Mouse (Mus musculus) C2C12 (cell line): ENCODE measurements around the gene Rapgef2. TPM values are rescaled to one million over a fixed set of nuclear protein-coding genes. Genes with fewer than 3 reads are reported as not detected.

Source experiments
- H3K27me3 ChIP-seq: one replicate; pipeline ENCODE4 v1.6.1; 2011; ENCODE audit not compliant: control insufficient read depth, insufficient read depth, insufficient read length
- H3K36me3 ChIP-seq: one replicate; pipeline ENCODE4 v1.6.1; 2011; ENCODE audit not compliant: control insufficient read depth, insufficient read depth
- H3K4me3 ChIP-seq: one replicate; pipeline ENCODE4 v1.5.1; 2011; ENCODE audit warnings: mild to moderate bottlenecking, control low read depth; ENCODE audit not compliant: poor library complexity, insufficient read depth, severe bottlenecking
- H3K79me2 ChIP-seq: one replicate; pipeline ENCODE4 v1.6.1; 2011; ENCODE audit not compliant: control insufficient read depth, insufficient read depth
- H3K79me3 ChIP-seq: one replicate; pipeline ENCODE4 v1.6.1; 2011; ENCODE audit warnings: low read depth, control low read depth
- H3ac ChIP-seq: one replicate; pipeline ENCODE3; 2011; ENCODE audit warnings: low read depth; ENCODE audit not compliant: control insufficient read depth, insufficient read length
- CEBPB ChIP-seq: IDR thresholded peaks from one replicate; pipeline ENCODE4 v1.6.1; 2011; ENCODE audit warnings: low read depth, mild to moderate bottlenecking, control low read depth, moderate library complexity
- CTCF ChIP-seq: IDR thresholded peaks from one replicate; pipeline ENCODE4 v1.5.1; 2011; ENCODE audit not compliant: control insufficient read depth, insufficient read depth, insufficient read length
- FOSL1 ChIP-seq: IDR thresholded peaks from one replicate; pipeline ENCODE4 v1.8.0; 2011; ENCODE audit warnings: mild to moderate bottlenecking, low read length; ENCODE audit not compliant: poor library complexity, insufficient read depth, severe bottlenecking
- MAX ChIP-seq: IDR thresholded peaks from one replicate; pipeline ENCODE4 v1.6.1; 2011; ENCODE audit warnings: mild to moderate bottlenecking, control low read depth
- MYOD1 ChIP-seq: IDR thresholded peaks from one replicate; pipeline ENCODE4 v1.6.1; 2011; ENCODE audit warnings: low read depth; ENCODE audit not compliant: control insufficient read depth, insufficient read length
- MYOG ChIP-seq: IDR thresholded peaks from one replicate; pipeline ENCODE4 v1.6.1; 2011; ENCODE audit not compliant: control insufficient read depth, insufficient read length; ENCODE audit errors: extremely low read depth
- USF1 ChIP-seq: IDR thresholded peaks from one replicate; pipeline ENCODE4 v1.6.1; 2011; ENCODE audit warnings: low read depth, mild to moderate bottlenecking, control low read depth, moderate library complexity
- polyA plus RNA-seq: library from polyadenylated mRNA; unstranded; fragments of >200 nt; fragmentation: generic; extraction: Trizol; gene quantifications from one replicate; pipeline ENCODE4 v1.2.1, GENCODE M21; 2012; ENCODE audit warnings: missing spikeins

Rapgef2 gene
- polyA plus RNA-seq, 1 experiment = 5.6 TPM

DNA sequence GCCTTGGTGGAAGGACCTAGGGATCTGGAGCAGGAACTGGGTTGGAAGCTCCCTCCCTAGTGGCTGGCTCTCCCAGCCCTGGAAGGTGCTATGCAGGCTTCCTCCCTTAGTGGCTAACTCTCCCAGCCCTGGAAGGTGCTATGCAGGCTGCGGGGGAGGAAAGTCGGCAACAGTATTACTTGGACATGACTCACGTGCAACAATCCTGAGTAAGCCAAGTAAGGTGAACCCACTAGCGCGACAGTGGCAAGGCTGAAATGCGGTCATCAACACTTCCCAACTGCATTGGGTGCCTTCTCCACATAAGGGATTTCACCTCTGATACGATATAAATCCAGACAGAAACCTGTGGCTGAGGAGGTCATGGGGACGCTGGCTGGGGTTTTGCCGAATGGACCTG is 42.0 kb downstream of the Rapgef2 start:
- Histone ChIP-seq H3K36me3 (no peaks in the 10 kb centered on the region), H3K27me3 (no peaks in the 10 kb centered on the region), H3K79me3 (peaks cover 37% of the 10 kb centered on the region), H3ac (no peak overlapping the region), H3K79me2 (peaks cover 81% of the 10 kb centered on the region), H3K4me3 (no peak overlapping the region)
- TF ChIP-seq CTCF (no peak), USF1 (no peak), MYOD1 (no peak), FOSL1 (no peak), MYOG (no peak), CEBPB (no peak), MAX (no peak)

DNA sequence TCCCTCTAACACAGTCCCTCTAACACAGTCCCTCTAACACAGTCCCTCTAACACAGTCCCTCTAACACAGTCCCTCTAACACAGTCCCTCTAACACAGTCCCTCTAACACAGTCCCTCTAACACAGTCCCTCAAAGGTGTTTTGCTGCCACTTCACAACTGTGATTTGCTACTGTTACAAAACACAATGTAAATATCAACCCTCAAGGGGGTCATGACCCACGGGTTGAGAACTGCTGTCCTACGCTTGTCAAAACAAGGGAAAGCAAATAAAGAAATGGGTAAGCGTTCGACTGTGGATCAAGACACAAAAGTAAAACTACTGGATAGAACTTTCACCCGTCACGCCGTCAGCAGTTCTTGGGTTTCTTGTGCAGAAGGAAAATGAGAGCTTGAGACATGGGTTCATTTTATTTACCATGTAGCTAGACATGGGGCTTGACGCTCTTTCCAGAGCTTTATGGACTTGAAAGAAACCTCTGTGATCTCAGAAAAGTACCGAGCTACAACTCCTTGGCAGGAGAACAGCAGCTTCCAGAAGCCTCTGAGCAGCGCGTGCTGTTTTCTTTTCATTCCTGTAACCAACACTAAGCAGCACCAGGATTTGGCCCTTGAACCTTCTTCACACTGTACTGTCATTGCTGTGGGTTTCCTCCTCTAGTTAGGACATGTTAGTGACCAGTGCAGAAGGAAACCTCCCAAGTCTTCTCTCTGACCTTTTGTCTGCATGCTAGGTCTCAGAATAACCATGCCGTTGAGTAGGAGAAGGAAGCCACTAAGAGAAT is 43.2 kb downstream of the Rapgef2 start:
- Histone ChIP-seq H3K4me3 (no peak overlapping the region), H3ac (no peak overlapping the region), H3K36me3 (no peaks in the 10 kb centered on the region), H3K79me2 (peaks cover 92% of the 10 kb centered on the region), H3K79me3 (peaks cover 39% of the 10 kb centered on the region), H3K27me3 (no peaks in the 10 kb centered on the region)
- TF ChIP-seq CTCF = no peak
- TF ChIP-seq MYOD1 = no peak
- TF ChIP-seq CEBPB = no peak
- TF ChIP-seq FOSL1 = no peak
- TF ChIP-seq MYOG = no peak
- TF ChIP-seq USF1 = no peak
- TF ChIP-seq MAX = no peak

DNA sequence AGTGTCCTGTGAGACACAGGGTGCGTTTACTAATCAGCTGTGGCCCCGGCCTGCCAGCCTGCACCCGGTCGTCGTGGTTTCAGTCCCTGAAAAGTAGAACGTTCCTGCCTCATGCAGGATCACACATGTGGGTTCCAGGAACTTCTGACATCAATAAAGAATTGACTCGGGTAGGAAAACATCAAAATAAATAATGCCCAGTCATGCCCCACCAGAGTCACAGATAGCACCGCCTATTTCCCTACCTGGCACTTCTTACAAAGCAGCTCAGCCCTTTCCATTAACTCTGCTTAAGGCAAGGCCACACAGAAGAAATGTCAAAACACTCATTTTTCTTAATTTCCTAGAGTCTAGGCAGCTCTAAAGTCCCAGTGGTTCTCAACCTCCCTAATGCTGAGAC is 44.0 kb downstream of the Rapgef2 start:
- no peaks in the 10 kb centered on the region for H3K36me3 ChIP-seq
- H3K79me2 ChIP-seq = peaks cover 92% of the 10 kb centered on the region
- H3ac ChIP-seq = no peak overlapping the region
- TF ChIP-seq FOSL1 (no peak), MAX (no peak), MYOD1 (no peak), USF1 (no peak), MYOG (no peak), CEBPB (no peak), CTCF (no peak)
- H3K27me3 ChIP-seq = no peaks in the 10 kb centered on the region
- no peak overlapping the region for H3K4me3 ChIP-seq
- H3K79me3 ChIP-seq = peaks cover 39% of the 10 kb centered on the region

DNA sequence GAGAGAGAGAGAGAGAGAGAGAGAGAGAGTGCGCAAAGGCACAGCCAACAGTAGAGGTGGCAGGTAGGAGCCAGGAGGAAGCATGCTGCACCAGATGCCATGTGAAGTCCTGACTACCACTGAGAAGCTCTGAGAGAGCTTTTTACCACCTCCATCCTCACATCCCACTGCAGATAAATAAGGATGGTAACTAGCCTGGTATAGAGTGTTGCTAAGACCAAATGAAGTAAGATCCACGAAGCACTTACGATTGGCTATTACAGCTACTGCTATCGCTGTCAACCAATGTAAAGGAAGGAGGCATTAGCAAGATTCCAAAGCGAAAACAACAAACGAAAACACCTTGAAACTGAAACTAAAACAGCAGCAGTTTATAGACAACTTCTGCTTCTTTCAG is 47.3 kb downstream of the Rapgef2 start:
- Histone ChIP-seq H3K4me3 (no peak overlapping the region), H3ac (no peak overlapping the region), H3K36me3 (no peaks in the 10 kb centered on the region), H3K79me2 (peaks cover 85% of the 10 kb centered on the region), H3K79me3 (peaks cover 32% of the 10 kb centered on the region), H3K27me3 (no peaks in the 10 kb centered on the region)
- TF ChIP-seq FOSL1 (no peak), CEBPB (no peak), CTCF (no peak), USF1 (no peak), MYOG (no peak), MAX (no peak), MYOD1 (no peak)

DNA sequence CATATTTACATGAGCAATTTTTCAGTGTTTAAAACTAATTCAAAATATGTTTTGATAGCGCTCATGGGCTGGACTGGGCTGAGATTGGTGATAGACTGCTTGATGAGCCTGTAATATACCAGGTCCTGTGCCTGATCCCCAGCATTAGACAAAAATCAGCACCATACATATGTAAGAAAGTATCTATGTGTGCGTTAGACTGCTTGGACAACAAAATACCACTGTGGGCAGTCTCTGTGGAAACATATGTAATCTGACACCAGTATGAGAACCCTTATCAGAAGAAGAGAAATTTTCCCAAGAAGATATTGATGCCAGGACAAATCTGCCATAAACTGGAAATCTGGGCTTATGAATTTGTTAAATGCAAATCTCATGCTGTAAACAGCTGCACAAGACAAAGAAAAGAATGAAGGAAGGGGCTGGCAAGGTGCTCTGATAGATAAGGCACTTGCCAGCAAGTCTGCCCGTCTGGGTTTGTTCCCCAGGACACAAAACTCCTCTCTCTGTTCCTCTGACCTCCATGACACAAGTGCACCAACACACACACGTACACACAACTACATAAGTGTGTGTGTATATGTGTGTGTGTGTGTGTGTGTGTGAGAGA is 47.8 kb downstream of the Rapgef2 start:
- no peaks in the 10 kb centered on the region for H3K27me3 ChIP-seq
- H3K79me3 ChIP-seq = peaks cover 32% of the 10 kb centered on the region
- peaks cover 85% of the 10 kb centered on the region for H3K79me2 ChIP-seq
- H3ac ChIP-seq = no peak overlapping the region
- TF ChIP-seq MYOG = no peak
- TF ChIP-seq MYOD1 = no peak
- no peak for TF ChIP-seq USF1
- TF ChIP-seq CTCF = no peak
- no peak for TF ChIP-seq CEBPB
- TF ChIP-seq FOSL1 = no peak
- TF ChIP-seq MAX = no peak
- no peaks in the 10 kb centered on the region for H3K36me3 ChIP-seq
- H3K4me3 ChIP-seq = no peak overlapping the region
